Mouse (Mus musculus): ENCODE results near the gene Ssbp4. TPM values are rescaled to one million over a fixed set of nuclear protein-coding genes. Genes with fewer than 3 reads are reported as not detected.

The Ssbp4 gene
- polyA plus RNA-seq, 1 experiment from 2014 or later = 173 TPM

DNA sequence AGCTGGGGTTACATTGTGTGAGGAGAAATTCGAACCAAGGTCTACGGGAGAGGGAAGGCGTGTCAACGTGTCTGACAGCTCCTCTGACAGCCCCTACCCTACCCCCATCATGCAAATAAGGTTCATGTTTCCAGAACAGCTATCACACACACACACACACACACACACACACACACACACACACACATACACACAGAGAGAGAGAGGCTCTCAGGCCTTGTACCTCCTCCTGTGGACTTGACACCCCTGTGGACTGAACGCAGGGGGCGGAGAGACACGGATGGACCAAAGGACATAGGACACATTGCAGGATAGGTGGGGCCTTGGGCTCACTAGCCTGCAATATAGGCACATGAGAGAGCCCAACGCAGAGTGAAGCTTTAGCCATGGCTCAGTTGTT is 28.2 kb upstream of the Ssbp4 start:
- H3K4me2 ChIP-seq = no peak overlapping the region
- peaks cover 4% of the 10 kb centered on the region; the same call in 1 of the 2 replicates for H3K27me3 ChIP-seq (replicated peaks; ENCODE audit: control insufficient read depth, insufficient read depth, low read length)
- WGBS = 61% methylated on average over 8 of the region's 8 CpGs
- H3K4me1 ChIP-seq (replicated peaks; ENCODE audit: control insufficient read depth, insufficient read depth, low read length) = peaks cover 30% of the 10 kb centered on the region
- no peaks in the 10 kb centered on the region for H3K36me3 ChIP-seq (ENCODE audit: control insufficient read depth, insufficient read depth, low read length)
- DNase-seq (ENCODE audit: low spot score) (no peak), ATAC-seq (replicated peaks; ENCODE audit: low FRiP score) (0 out of 2 replicates have a peak, but pooled peaks have one; percentile 37)
- H3K9me3 ChIP-seq (ENCODE audit: control insufficient read depth, low read length) = no peaks in the 10 kb centered on the region
- H3K4me3 ChIP-seq (ENCODE audit: low read depth, low read length) = no peak overlapping the region
- H3K27ac ChIP-seq (ENCODE audit: low read depth, low read length) = peak overlapping the region; percentile 1
- H3K9ac ChIP-seq (ENCODE audit: low read depth, low read length) = no peak overlapping the region

DNA sequence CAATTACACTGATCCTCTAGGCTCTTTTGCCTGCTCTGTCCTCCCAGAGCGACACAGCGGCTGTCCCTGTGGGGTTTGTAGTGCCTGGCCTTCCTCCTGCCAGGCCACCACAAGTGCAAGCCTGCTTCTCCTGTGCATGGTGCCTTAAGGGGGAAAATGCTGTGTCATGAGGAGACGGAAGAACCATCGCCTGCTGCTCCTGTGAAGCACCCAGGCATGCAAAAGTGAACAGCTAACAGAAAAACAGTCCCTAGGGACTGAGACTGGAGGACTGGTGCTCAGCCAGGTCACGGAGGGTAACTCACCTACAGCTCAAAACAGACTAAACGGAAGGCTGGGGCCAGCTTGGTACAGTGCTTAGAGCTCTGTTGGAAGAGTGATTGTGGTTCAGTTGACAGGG is 26.9 kb upstream of the Ssbp4 start:
- DNase-seq (ENCODE audit: low spot score) = no peak
- no peak overlapping the region for H3K4me3 ChIP-seq (ENCODE audit: low read depth, low read length)
- H3K27ac ChIP-seq (ENCODE audit: low read depth, low read length) = peak overlapping the region; percentile 60
- no peaks in the 10 kb centered on the region for H3K9me3 ChIP-seq (ENCODE audit: control insufficient read depth, low read length)
- 0 out of 2 replicates have a peak overlapping the region, but pooled peaks have one; percentile 12 for H3K4me2 ChIP-seq
- H3K27me3 ChIP-seq (replicated peaks; ENCODE audit: control insufficient read depth, insufficient read depth, low read length) = peaks cover 9% of the 10 kb centered on the region; the same call in 1 of the 2 replicates
- H3K9ac ChIP-seq (ENCODE audit: low read depth, low read length) = peak overlapping the region; percentile 54
- no peak for ATAC-seq (replicated peaks; ENCODE audit: low FRiP score)
- H3K4me1 ChIP-seq (replicated peaks; ENCODE audit: control insufficient read depth, insufficient read depth, low read length) = peaks cover 40% of the 10 kb centered on the region
- no peaks in the 10 kb centered on the region for H3K36me3 ChIP-seq (ENCODE audit: control insufficient read depth, insufficient read depth, low read length)
- 38% methylated on average over 6 of the region's 6 CpGs for WGBS

DNA sequence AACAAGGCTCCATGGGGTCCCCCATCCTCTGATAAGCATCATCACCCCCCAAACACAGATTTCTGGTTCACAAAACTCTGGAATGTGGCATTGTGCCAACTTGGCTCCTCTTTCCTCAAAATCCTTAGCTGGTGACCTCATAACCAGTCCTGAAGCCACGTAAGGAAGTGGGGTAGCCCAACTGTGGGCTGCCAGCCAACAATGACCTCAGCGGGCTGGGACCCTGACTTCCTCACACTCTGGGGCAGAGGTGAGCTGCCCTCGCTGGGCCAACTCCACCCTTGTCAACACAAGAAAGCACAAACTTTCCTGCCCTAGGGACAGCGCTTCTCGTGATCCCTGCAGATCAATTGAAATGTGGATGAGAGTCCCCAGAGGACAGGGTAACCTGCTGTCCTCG is 25.4 kb upstream of the Ssbp4 start:
- Histone ChIP-seq H3K36me3 (ENCODE audit: control insufficient read depth, insufficient read depth, low read length) (no peaks in the 10 kb centered on the region), H3K9me3 (ENCODE audit: control insufficient read depth, low read length) (no peaks in the 10 kb centered on the region), H3K27ac (ENCODE audit: low read depth, low read length) (no peak overlapping the region), H3K4me2 (no peak overlapping the region), H3K27me3 (replicated peaks; ENCODE audit: control insufficient read depth, insufficient read depth, low read length) (peaks cover 9% of the 10 kb centered on the region; the same call in 1 of the 2 replicates), H3K4me3 (ENCODE audit: low read depth, low read length) (no peak overlapping the region), H3K9ac (ENCODE audit: low read depth, low read length) (no peak overlapping the region), H3K4me1 (replicated peaks; ENCODE audit: control insufficient read depth, insufficient read depth, low read length) (peaks cover 48% of the 10 kb centered on the region)
- no peak for ATAC-seq (replicated peaks; ENCODE audit: low FRiP score)
- WGBS = 47% methylated on average over 6 of the region's 6 CpGs
- DNase-seq (ENCODE audit: low spot score) = no peak

DNA sequence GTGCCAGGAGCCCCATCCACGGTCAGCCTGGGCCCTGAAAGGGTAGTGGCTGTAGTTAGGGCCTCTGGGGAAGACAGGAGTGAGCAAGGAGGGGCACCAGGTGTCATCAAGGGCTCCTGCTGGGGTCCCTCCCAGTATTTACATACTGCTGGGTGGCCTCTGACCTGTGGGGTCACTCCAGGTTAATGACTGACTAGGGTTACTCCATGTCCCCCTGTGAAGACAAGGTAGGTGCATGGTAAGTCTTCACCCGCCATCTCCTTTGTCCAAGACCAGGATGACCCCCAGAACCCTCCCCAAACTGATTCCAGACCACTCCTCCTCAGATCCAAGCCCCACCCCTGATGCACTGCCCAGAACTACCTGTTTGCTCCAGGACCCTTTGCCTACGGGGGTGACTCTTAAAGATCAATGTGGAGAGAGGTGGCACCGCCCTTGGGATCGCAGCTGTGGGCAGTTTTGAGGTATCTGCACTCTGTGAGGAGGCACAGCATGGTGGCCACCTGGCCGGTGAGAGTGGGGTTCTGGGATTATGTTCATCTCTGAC is 23.7 kb upstream of the Ssbp4 start, which contains the start of gene Gdf15:
TSS of gene Gdf15 (minus strand) at position 111 of the 547 bp plus-strand sequence.
- H3K4me3 ChIP-seq (ENCODE audit: low read depth, low read length) = peak within 1 kb of the TSS; percentile 59
- peaks cover 9% of the 10 kb centered on the region; the same call in 1 of the 2 replicates for H3K27me3 ChIP-seq (replicated peaks; ENCODE audit: control insufficient read depth, insufficient read depth, low read length)
- ATAC-seq (replicated peaks; ENCODE audit: low FRiP score) (0 out of 2 replicates have a peak, but pooled peaks have one; percentile 4), DNase-seq (ENCODE audit: low spot score) (no peak)
- H3K36me3 ChIP-seq (ENCODE audit: control insufficient read depth, insufficient read depth, low read length) = no peaks in the 10 kb centered on the region
- no peaks in the 10 kb centered on the region for H3K9me3 ChIP-seq (ENCODE audit: control insufficient read depth, low read length)
- H3K27ac ChIP-seq (ENCODE audit: low read depth, low read length) = peak within 1 kb of the TSS; percentile 89
- WGBS = 69% methylated on average over 6 of the region's 6 CpGs
- peak within 1 kb of the TSS; percentile 61 for H3K9ac ChIP-seq (ENCODE audit: low read depth, low read length)
- peaks cover 43% of the 10 kb centered on the region for H3K4me1 ChIP-seq (replicated peaks; ENCODE audit: control insufficient read depth, insufficient read depth, low read length)
- H3K4me2 ChIP-seq = peak within 1 kb of the TSS; percentile 90

DNA sequence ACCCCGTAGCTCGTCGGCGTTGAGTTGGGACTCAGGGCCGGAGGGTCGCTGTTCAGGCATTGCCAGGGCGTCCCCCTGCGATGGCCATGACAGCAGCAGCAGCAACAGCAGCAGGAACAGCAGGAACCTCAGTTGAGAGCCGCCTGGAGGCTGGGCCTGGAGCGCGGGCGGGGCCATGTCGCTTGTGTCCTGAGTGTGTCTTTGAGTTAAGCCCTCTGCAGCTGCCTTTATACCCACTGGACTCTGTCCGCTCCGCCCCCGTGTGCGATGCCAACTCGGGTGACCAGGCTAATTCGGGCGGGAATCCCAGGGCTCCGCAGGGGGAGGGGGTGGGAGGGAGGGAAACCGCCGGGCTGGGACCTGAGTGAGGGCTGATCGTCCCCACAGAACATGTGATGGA is 22.8 kb upstream of the Ssbp4 start:
- no peak for ATAC-seq (replicated peaks; ENCODE audit: low FRiP score)
- WGBS = 12% methylated on average over 24 of the region's 24 CpGs
- H3K9me3 ChIP-seq (ENCODE audit: control insufficient read depth, low read length) = no peaks in the 10 kb centered on the region
- peak overlapping the region; percentile 89 for H3K27ac ChIP-seq (ENCODE audit: low read depth, low read length)
- peaks cover 37% of the 10 kb centered on the region for H3K4me1 ChIP-seq (replicated peaks; ENCODE audit: control insufficient read depth, insufficient read depth, low read length)
- peak overlapping the region; percentile 59 for H3K4me3 ChIP-seq (ENCODE audit: low read depth, low read length)
- peak overlapping the region; percentile 61 for H3K9ac ChIP-seq (ENCODE audit: low read depth, low read length)
- H3K27me3 ChIP-seq (replicated peaks; ENCODE audit: control insufficient read depth, insufficient read depth, low read length) = peaks cover 9% of the 10 kb centered on the region; the same call in 1 of the 2 replicates
- DNase-seq (ENCODE audit: low spot score) = peak; percentile 58
- peak overlapping the region; percentile 90 for H3K4me2 ChIP-seq
- no peaks in the 10 kb centered on the region for H3K36me3 ChIP-seq (ENCODE audit: control insufficient read depth, insufficient read depth, low read length)

DNA sequence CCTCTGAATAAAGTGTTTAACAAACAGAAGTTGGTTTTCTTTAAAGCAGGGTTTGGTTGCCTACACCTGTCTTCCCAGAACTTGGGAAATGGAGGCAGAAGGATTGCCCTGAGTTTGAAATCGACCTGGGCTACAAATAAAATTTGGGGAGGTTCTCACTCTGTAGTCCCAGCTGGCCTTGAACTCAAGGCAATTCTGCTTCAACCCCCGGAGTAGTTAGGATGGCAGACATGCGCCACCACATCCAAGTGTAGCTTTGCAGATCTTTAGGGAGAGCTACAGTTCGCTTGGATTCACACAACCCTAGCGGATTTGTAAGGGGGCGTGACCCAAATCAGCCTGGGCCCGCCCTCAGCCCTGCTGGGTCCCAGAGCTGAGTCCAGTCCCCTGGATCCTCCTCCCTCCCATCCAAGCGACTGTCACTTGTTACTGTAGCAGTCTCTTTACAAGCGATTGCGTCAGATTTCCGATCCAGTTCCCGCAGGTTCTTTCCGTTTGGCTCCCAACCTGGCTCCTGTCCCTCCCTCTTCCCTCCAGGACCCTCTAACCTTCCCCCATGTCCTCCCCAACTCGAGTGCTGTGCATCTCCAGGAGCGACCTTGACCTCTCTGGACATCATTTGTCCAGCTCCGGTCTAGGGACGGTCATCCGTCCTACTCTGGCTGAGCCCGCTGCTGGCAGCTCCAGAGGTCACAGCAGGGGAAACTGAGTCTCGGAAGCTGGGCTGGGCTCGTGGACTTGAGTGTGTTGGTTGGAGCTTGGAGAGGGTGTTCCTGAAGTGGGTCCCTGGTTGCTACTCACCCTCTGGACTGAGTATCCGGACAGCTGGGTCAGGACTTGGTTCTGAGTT is 22.1 kb upstream of the Ssbp4 start:
- peak overlapping the region; percentile 89 for H3K27ac ChIP-seq (ENCODE audit: low read depth, low read length)
- peak overlapping the region; percentile 76 for H3K9ac ChIP-seq (ENCODE audit: low read depth, low read length)
- peak overlapping the region; percentile 90 for H3K4me2 ChIP-seq
- H3K27me3 ChIP-seq (replicated peaks; ENCODE audit: control insufficient read depth, insufficient read depth, low read length) = peaks cover 9% of the 10 kb centered on the region; the same call in 1 of the 2 replicates
- peak; percentile 64 for DNase-seq (ENCODE audit: low spot score)
- H3K4me3 ChIP-seq (ENCODE audit: low read depth, low read length) = peak overlapping the region; percentile 59
- ATAC-seq (replicated peaks; ENCODE audit: low FRiP score) = peak; percentile 59
- 8% methylated on average over 22 of the region's 22 CpGs for WGBS
- no peaks in the 10 kb centered on the region for H3K36me3 ChIP-seq (ENCODE audit: control insufficient read depth, insufficient read depth, low read length)
- H3K4me1 ChIP-seq (replicated peaks; ENCODE audit: control insufficient read depth, insufficient read depth, low read length) = peaks cover 32% of the 10 kb centered on the region
- H3K9me3 ChIP-seq (ENCODE audit: control insufficient read depth, low read length) = no peaks in the 10 kb centered on the region

DNA sequence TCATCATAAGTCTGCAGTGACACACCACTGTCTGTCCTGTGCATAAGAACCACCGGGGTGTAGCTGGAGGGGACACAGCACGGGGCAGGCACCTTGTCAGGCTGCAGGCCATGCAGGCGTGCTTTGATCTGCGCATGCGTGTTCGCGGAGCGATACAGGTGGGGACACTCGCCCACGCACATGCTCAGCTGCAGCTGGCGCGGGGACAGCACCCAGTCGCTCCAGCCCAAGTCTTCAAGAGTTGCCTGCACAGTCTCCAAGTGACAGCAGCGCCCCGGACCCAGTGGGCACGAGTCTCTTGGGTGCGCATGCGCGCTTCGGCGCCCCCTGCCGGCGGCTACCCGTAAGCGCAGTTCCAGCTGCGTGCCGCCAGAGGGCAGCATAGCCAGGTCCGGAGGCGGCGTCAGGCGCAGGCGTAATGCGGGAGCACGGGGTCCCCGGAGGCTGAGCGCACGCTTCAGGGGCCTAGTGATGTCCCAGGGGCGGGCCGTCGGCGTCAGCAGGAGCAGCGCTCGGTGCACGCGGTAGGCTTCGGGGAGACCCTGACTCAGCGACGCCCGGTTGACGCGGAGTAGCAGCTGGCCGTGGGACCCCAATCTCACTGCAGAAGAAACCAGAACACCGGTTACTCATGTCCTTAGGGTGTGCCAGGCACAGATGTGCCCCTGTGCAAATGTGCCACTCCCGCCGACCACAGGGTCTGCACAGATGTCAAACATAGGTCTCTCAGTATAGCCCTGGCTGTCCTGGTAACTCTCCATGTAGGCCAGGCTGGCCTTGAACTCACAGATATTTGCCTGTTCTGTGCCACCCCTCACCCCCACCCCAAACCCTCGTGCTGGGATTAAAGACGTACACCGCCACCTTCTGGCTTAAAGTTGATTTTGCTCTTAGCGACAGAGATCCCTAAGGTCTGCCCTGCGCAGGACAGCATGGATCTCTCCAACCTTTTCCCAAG is 21.2 kb upstream of the Ssbp4 start:
- no peaks in the 10 kb centered on the region for H3K9me3 ChIP-seq (ENCODE audit: control insufficient read depth, low read length)
- peaks cover 9% of the 10 kb centered on the region; the same call in 1 of the 2 replicates for H3K27me3 ChIP-seq (replicated peaks; ENCODE audit: control insufficient read depth, insufficient read depth, low read length)
- peak; percentile 95 for DNase-seq (ENCODE audit: low spot score)
- H3K36me3 ChIP-seq (ENCODE audit: control insufficient read depth, insufficient read depth, low read length) = no peaks in the 10 kb centered on the region
- H3K4me3 ChIP-seq (ENCODE audit: low read depth, low read length) = peak overlapping the region; percentile 59
- WGBS = 1% methylated on average over 60 of the region's 60 CpGs
- H3K9ac ChIP-seq (ENCODE audit: low read depth, low read length) = peak overlapping the region; percentile 76
- ATAC-seq (replicated peaks; ENCODE audit: low FRiP score) = peak; percentile 85
- H3K27ac ChIP-seq (ENCODE audit: low read depth, low read length) = peak overlapping the region; percentile 89
- peaks cover 23% of the 10 kb centered on the region for H3K4me1 ChIP-seq (replicated peaks; ENCODE audit: control insufficient read depth, insufficient read depth, low read length)
- H3K4me2 ChIP-seq = peak overlapping the region; percentile 90

DNA sequence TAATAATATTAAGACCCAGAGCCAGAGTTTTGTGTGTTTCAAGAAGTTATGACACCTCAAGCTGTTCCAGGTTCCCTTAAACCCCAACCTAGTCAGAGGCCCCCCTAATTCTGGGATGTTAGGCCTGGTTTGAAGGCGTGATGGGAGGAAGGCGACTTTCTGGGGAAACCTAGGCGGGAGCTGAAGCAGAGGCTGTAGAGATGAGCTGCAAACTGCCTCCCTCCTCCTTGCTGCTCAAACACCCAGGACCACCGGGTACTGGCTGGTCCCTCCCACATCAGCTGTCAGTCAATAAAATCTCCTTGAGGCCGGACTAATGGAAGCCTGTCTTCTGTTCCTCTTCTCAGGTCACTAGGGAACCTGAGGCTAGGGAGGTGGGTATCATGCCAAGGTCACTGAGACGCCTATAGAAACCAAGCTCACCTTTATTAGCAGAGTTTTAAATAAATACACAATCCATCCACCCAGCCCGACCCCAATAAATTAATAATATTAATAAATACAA is 20.4 kb upstream of the Ssbp4 start:
- ATAC-seq (replicated peaks; ENCODE audit: low FRiP score) (no peak), DNase-seq (ENCODE audit: low spot score) (no peak)
- Histone ChIP-seq H3K27ac (ENCODE audit: low read depth, low read length) (peak overlapping the region; percentile 89), H3K36me3 (ENCODE audit: control insufficient read depth, insufficient read depth, low read length) (no peaks in the 10 kb centered on the region), H3K4me2 (peak overlapping the region; percentile 90), H3K9me3 (ENCODE audit: control insufficient read depth, low read length) (no peaks in the 10 kb centered on the region), H3K9ac (ENCODE audit: low read depth, low read length) (peak overlapping the region; percentile 76), H3K27me3 (replicated peaks; ENCODE audit: control insufficient read depth, insufficient read depth, low read length) (peaks cover 9% of the 10 kb centered on the region; the same call in 1 of the 2 replicates), H3K4me3 (ENCODE audit: low read depth, low read length) (peak overlapping the region; percentile 59), H3K4me1 (replicated peaks; ENCODE audit: control insufficient read depth, insufficient read depth, low read length) (peaks cover 26% of the 10 kb centered on the region)
- 61% methylated on average over 7 of the region's 7 CpGs for WGBS
